Mouse (Mus musculus) ES-Bruce4 (cell line): Measurements from ENCODE around the gene Tgm6.
A peak's percentile ranks its signal among the peaks of the same experiment; 100 is the strongest.

Source experiments
- CTCF ChIP-seq: IDR thresholded peaks from one replicate; pipeline ENCODE4 v1.8.1; 2011; ENCODE audit warnings: low read depth, low read length
- POLR2A ChIP-seq: IDR thresholded peaks from one replicate; pipeline ENCODE4 v1.8.1; 2011; ENCODE audit warnings: low read length; ENCODE audit not compliant: insufficient read depth

DNA sequence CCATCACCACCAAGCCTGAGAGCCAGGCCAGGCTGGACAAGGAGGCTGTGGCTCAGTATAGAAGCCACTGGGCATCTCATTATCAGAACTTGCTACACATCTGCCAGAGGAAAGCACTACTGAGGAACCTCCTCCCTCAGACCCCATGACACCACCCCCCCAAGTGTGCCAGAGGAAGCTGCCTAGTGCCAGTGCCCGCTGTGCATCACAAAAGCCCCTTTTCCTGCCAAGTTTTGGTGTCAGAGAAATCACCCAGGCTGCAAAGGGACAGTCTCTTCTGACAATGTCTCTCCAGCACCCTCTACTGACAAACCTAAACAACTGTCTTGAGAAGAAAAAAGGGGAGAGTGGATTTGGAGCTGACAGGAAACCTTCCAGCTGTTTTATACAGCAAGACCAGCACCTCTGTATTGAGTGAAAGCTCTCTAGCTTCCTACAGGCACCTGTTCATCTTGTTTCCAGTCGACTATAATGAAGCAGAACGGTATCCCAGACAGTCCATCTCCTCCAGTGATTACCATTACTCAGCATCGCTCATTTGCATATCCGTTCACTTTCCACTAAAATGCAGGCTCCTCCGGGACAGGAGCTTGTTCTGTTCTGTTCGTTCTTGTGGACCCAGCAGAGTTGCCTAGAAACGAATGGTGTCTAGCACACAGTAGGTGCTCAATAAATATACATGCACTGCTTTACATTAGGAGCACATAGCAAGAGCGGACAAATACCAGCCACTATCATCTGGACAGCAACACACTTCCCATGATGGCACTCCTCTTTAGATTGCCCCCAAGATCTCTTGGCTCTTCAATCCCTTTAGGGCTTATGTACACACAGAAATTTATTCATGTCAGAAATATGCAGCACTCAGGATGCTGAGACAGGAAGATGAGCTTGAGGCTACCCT lies 54.3 kb downstream of the Tgm6 start:
- TF ChIP-seq CTCF (peak; percentile 8), POLR2A (no peak)
